Mouse (Mus musculus) myocyte (in vitro differentiated cells): Measurements from ENCODE around the gene Tmem87b.

ENCODE experiments used
- CEBPB ChIP-seq: IDR thresholded peaks from 2 replicates; pipeline ENCODE4 v1.6.1; 2011; ENCODE audit warnings: mild to moderate bottlenecking, moderate library complexity; ENCODE audit not compliant: poor library complexity, insufficient read depth, severe bottlenecking
- E2F4 ChIP-seq: IDR thresholded peaks from one replicate; pipeline ENCODE4 v1.6.1; 2011; ENCODE audit warnings: mild to moderate bottlenecking, control low read depth, moderate library complexity; ENCODE audit not compliant: insufficient read depth
- MAX ChIP-seq: IDR thresholded peaks from one replicate; pipeline ENCODE4 v1.6.1; 2011; ENCODE audit warnings: low read depth, mild to moderate bottlenecking, control low read depth
- MYOD1 ChIP-seq, 3 experiments: IDR thresholded peaks; one replicate each; pipeline ENCODE4 v1.6.1; 2011; ENCODE audit warnings: control low read depth in 2 of 3, low read depth in 2 of 3, mild to moderate bottlenecking in 2 of 3, moderate library complexity in 1 of 3; ENCODE audit not compliant: insufficient read length in 2 of 3, control insufficient read depth in 1 of 3
- MYOG ChIP-seq, 3 experiments: IDR thresholded peaks; one replicate each; pipeline ENCODE4 v1.6.1; 2011; ENCODE audit warnings: control low read depth in 2 of 3, low read depth in 2 of 3, mild to moderate bottlenecking in 2 of 3; ENCODE audit not compliant: insufficient read length in 2 of 3, control insufficient read depth in 1 of 3, insufficient read depth in 1 of 3
- POLR2A ChIP-seq: IDR thresholded peaks from one replicate; pipeline ENCODE4 v1.6.1; 2011; ENCODE audit warnings: low read depth, mild to moderate bottlenecking, control low read depth, moderate library complexity; ENCODE audit not compliant: insufficient read length
- REST ChIP-seq: IDR thresholded peaks from one replicate; pipeline ENCODE4 v1.6.1; 2011; ENCODE audit warnings: mild to moderate bottlenecking, control low read depth, moderate library complexity; ENCODE audit not compliant: insufficient read depth, insufficient read length
- TCF12 ChIP-seq: IDR thresholded peaks from one replicate; pipeline ENCODE4 v1.6.1; 2011; ENCODE audit warnings: mild to moderate bottlenecking, control low read depth; ENCODE audit not compliant: poor library complexity, insufficient read depth, severe bottlenecking
- USF1 ChIP-seq: IDR thresholded peaks from one replicate; pipeline ENCODE4 v1.6.1; 2011; ENCODE audit warnings: low read depth, mild to moderate bottlenecking, control low read depth, moderate library complexity

- TF ChIP-seq USF1 (no peak), MAX (no peak), POLR2A (no peak), MYOG (IDR thresholded peaks at IDR 0.05; ENCODE audit: control insufficient read depth in 1 of 3, insufficient read depth in 1 of 3, insufficient read length in 2 of 3, low read depth in 2 of 3) (no peak), REST (no peak), CEBPB (no peak), E2F4 (no peak), TCF12 (no peak), MYOD1 (IDR thresholded peaks at IDR 0.05; ENCODE audit: control insufficient read depth in 1 of 3, insufficient read length in 2 of 3, low read depth in 2 of 3) (no peak)
Observed at GRCm38 (mm10) chr2:128805341-128805740, 12.6 kb upstream of the Tmem87b start.
